Mouse (Mus musculus): ENCODE measurements around the gene Slc12a9. TPM values are rescaled to one million over a fixed set of nuclear protein-coding genes. Genes with fewer than 3 reads are reported as not detected.

Gene Slc12a9
- polyA plus RNA-seq, 1 experiment from 2014 or later: 6.2 TPM

DNA sequence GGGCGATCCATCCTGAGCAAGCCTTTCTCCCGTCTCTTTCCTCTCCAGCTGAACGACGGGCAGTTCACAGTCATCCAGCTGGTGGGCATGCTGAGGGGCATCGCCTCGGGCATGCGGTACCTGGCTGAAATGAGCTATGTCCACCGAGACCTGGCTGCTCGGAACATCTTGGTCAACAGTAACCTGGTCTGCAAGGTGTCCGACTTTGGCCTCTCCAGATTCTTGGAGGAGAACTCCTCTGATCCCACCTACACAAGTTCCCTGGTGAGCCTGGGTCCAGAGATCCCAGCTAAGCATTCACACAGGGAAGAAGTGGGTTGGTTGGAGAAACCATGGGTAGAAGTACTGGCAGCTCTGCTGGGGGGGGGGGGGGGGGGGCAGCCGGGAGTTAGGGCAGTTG, 36.3 kb upstream of the Slc12a9 start:
- H3K36me3 ChIP-seq (ENCODE audit: control insufficient read depth, insufficient read depth, low read length): peaks cover 91% of the 10 kb centered on the region
- no peaks in the 10 kb centered on the region for H3K4me1 ChIP-seq (ENCODE audit: control insufficient read depth, insufficient read depth, low read length)
- no peak overlapping the region for H3K4me2 ChIP-seq (ENCODE audit: low read length)
- H3K9ac ChIP-seq (ENCODE audit: low read length): no peak overlapping the region
- no peaks in the 10 kb centered on the region for H3K9me3 ChIP-seq (replicated peaks; ENCODE audit: control insufficient read depth, low read length)
- WGBS: 97% methylated on average over 10 of the region's 11 CpGs
- ATAC-seq (no peak), DNase-seq (ENCODE audit: low spot score) (no peak)
- H3K4me3 ChIP-seq (ENCODE audit: low read depth, low read length): no peak overlapping the region
- no peak overlapping the region for H3K27ac ChIP-seq (ENCODE audit: low read depth, low read length)
- H3K27me3 ChIP-seq (replicated peaks; ENCODE audit: control insufficient read depth, insufficient read depth, low read length): no peaks in the 10 kb centered on the region

DNA sequence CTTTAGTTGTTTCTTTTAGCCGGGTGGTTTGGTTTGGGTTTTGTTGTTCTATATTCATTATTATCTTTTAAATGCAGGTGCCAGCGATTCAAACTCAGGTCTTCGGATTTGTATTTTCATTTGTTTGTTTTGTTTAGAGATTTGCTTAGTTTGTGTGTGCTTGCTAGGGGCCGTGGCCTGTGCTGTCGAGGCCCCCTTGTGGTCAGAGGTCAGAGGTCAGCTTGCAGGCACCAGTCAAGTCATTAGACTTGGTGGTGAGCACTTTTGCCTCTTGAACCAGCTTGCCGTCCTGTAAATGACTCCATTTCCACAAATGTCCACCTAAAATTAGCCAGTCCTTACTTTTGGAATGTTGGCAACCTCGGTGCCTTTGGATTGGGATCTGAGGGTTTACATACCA, 25.0 kb upstream of the Slc12a9 start:
- WGBS: 47% methylated on average over 7 of the region's 7 CpGs
- H3K36me3 ChIP-seq (ENCODE audit: control insufficient read depth, insufficient read depth, low read length): peaks cover 77% of the 10 kb centered on the region
- ATAC-seq: no peak
- DNase-seq (ENCODE audit: low spot score): no peak
- H3K4me3 ChIP-seq (ENCODE audit: low read depth, low read length): no peak overlapping the region
- no peak overlapping the region for H3K4me2 ChIP-seq (ENCODE audit: low read length)
- H3K27me3 ChIP-seq (replicated peaks; ENCODE audit: control insufficient read depth, insufficient read depth, low read length): no peaks in the 10 kb centered on the region
- no peaks in the 10 kb centered on the region for H3K4me1 ChIP-seq (ENCODE audit: control insufficient read depth, insufficient read depth, low read length)
- H3K27ac ChIP-seq (ENCODE audit: low read depth, low read length): no peak overlapping the region
- no peak overlapping the region for H3K9ac ChIP-seq (ENCODE audit: low read length)
- no peaks in the 10 kb centered on the region for H3K9me3 ChIP-seq (replicated peaks; ENCODE audit: control insufficient read depth, low read length)

DNA sequence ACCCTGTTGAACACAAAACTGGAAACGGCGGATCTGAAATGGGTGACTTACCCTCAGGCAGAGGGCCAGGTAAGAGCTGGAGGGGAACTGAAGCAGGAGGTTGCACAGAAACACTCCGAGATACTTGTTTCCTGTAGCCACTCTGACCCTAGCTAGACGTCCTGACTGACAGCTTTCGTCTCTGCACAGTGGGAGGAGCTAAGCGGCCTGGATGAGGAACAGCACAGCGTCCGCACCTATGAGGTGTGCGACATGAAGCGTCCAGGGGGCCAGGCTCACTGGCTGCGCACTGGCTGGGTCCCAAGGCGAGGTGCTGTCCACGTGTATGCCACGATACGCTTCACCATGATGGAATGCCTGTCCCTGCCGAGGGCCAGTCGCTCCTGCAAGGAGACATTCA, 20.7 kb upstream of the Slc12a9 start:
- DNase-seq (ENCODE audit: low spot score): no peak
- peaks cover 14% of the 10 kb centered on the region for H3K4me1 ChIP-seq (ENCODE audit: control insufficient read depth, insufficient read depth, low read length)
- no peaks in the 10 kb centered on the region for H3K27me3 ChIP-seq (replicated peaks; ENCODE audit: control insufficient read depth, insufficient read depth, low read length)
- no peak overlapping the region for H3K4me2 ChIP-seq (ENCODE audit: low read length)
- H3K9ac ChIP-seq (ENCODE audit: low read length): no peak overlapping the region
- H3K9me3 ChIP-seq (replicated peaks; ENCODE audit: control insufficient read depth, low read length): no peaks in the 10 kb centered on the region
- no peak overlapping the region for H3K27ac ChIP-seq (ENCODE audit: low read depth, low read length)
- no peak overlapping the region for H3K4me3 ChIP-seq (ENCODE audit: low read depth, low read length)
- 84% methylated on average over 17 of the region's 17 CpGs for WGBS
- ATAC-seq: no peak
- peaks cover 39% of the 10 kb centered on the region for H3K36me3 ChIP-seq (ENCODE audit: control insufficient read depth, insufficient read depth, low read length)

DNA sequence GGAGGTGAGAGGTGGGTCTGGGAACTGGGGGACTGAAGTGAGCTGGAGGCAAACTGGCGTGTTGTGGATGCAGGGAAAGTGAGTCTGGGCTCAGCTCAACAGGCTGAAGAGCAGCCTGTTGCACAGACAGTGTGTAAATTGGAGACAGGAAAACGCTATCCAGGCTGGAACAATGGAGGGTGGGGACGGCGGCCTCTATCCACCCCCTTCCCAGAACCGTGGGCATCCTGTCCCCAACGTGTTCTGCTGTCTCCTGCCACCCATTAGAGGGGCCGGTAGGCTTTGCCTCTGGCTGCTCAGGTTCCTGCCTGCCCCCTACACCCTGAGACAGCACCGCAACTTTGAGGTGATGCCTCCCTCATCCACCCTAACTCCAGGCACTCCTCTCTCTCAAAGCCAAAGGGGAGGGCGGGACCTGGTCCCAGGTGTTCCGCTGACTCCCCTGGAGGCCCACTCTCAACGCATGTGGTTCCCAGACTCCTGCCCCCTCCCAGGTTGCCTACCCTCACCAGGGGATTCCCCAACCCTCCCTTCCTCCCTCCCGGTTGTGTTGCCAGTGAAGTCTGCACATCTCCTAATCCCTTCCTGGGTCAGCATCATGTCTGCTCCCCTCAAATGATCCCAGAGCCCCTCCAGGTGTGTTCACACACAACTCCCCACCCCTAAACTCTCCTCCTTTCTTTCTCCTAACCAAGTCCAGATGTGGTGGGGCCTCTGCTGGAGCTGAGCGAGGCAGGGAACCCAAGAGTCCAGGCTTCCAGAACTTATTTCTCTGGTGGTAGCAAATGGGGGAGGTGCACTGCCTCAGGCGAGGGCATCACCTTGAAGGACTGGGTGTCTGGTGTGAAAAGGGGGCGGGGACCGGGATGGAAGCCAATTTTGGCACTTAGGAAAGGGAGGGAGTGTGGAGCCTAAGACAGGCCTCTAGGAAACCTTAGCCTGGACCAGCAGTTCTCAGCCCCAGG, 18.9 kb upstream of the Slc12a9 start:
- Histone ChIP-seq H3K9ac (ENCODE audit: low read length) (peak overlapping the region; percentile 79), H3K9me3 (replicated peaks; ENCODE audit: control insufficient read depth, low read length) (no peaks in the 10 kb centered on the region), H3K4me3 (ENCODE audit: low read depth, low read length) (peak overlapping the region; percentile 68), H3K36me3 (ENCODE audit: control insufficient read depth, insufficient read depth, low read length) (peaks cover 26% of the 10 kb centered on the region), H3K4me1 (ENCODE audit: control insufficient read depth, insufficient read depth, low read length) (peaks cover 16% of the 10 kb centered on the region), H3K27ac (ENCODE audit: low read depth, low read length) (no peak overlapping the region), H3K4me2 (ENCODE audit: low read length) (peak overlapping the region; percentile 93), H3K27me3 (replicated peaks; ENCODE audit: control insufficient read depth, insufficient read depth, low read length) (0 out of 2 replicates have a peak, but pooled peaks cover 2% of the 10 kb centered on the region)
- 20% methylated on average over 16 of the region's 16 CpGs for WGBS
- no peak for DNase-seq (ENCODE audit: low spot score)
- no peak for ATAC-seq

DNA sequence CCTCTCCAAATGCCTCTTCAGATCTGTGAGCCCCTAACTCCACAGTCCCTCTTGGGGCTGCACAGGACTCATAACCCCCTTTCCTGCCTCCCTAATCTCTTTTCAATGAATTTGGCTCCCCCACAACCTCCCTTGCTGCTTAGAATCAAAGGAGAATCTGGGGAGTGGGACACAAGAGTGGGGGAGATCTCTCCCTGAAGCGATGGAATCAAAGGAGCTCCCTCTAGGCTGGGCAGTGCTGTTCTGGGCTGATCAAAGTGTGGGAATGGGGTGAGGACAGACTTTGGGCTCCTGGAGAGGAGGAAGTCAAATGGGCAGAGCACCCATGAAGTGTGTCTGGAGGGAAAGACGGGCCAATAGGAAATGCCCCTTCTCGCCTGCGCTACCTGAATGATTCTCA, 18.0 kb upstream of the Slc12a9 start:
- Histone ChIP-seq H3K4me3 (ENCODE audit: low read depth, low read length) (peak overlapping the region; percentile 68), H3K36me3 (ENCODE audit: control insufficient read depth, insufficient read depth, low read length) (peaks cover 21% of the 10 kb centered on the region), H3K27me3 (replicated peaks; ENCODE audit: control insufficient read depth, insufficient read depth, low read length) (0 out of 2 replicates have a peak, but pooled peaks cover 2% of the 10 kb centered on the region), H3K9ac (ENCODE audit: low read length) (peak overlapping the region; percentile 79; the same call in 1 of the 2 replicates), H3K9me3 (replicated peaks; ENCODE audit: control insufficient read depth, low read length) (no peaks in the 10 kb centered on the region), H3K4me2 (ENCODE audit: low read length) (peak overlapping the region; percentile 93), H3K27ac (ENCODE audit: low read depth, low read length) (no peak overlapping the region), H3K4me1 (ENCODE audit: control insufficient read depth, insufficient read depth, low read length) (peaks cover 16% of the 10 kb centered on the region)
- ATAC-seq (no peak), DNase-seq (ENCODE audit: low spot score) (no peak)
- WGBS: 11% methylated on average over 4 of the region's 4 CpGs

DNA sequence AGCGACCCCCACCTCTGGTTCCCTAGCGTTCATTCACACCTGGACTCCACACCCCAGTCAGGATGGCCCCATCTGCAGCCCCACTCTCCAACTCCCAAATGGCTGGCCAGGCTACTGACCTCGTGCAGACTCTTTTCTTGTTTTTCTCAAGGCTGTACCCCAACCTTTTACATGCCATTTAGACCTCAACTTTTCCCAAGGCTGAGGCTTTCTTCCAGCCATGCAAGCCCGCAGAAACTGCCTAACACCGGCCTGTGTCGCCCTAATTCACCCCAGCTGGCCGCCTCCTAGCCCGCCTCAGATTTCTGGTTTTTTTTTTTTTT, 17.6 kb upstream of the Slc12a9 start:
- no peaks in the 10 kb centered on the region for H3K9me3 ChIP-seq (replicated peaks; ENCODE audit: control insufficient read depth, low read length)
- peak overlapping the region; percentile 79 for H3K9ac ChIP-seq (ENCODE audit: low read length)
- no peak for ATAC-seq
- H3K27me3 ChIP-seq (replicated peaks; ENCODE audit: control insufficient read depth, insufficient read depth, low read length): 0 out of 2 replicates have a peak, but pooled peaks cover 2% of the 10 kb centered on the region
- peaks cover 16% of the 10 kb centered on the region for H3K4me1 ChIP-seq (ENCODE audit: control insufficient read depth, insufficient read depth, low read length)
- WGBS: 0% methylated on average over 8 of the region's 8 CpGs
- H3K27ac ChIP-seq (ENCODE audit: low read depth, low read length): peak overlapping the region; percentile 72; the same call in 1 of the 2 replicates
- H3K4me2 ChIP-seq (ENCODE audit: low read length): peak overlapping the region; percentile 93
- peak overlapping the region; percentile 68 for H3K4me3 ChIP-seq (ENCODE audit: low read depth, low read length)
- DNase-seq (ENCODE audit: low spot score): no peak
- peaks cover 17% of the 10 kb centered on the region for H3K36me3 ChIP-seq (ENCODE audit: control insufficient read depth, insufficient read depth, low read length)

DNA sequence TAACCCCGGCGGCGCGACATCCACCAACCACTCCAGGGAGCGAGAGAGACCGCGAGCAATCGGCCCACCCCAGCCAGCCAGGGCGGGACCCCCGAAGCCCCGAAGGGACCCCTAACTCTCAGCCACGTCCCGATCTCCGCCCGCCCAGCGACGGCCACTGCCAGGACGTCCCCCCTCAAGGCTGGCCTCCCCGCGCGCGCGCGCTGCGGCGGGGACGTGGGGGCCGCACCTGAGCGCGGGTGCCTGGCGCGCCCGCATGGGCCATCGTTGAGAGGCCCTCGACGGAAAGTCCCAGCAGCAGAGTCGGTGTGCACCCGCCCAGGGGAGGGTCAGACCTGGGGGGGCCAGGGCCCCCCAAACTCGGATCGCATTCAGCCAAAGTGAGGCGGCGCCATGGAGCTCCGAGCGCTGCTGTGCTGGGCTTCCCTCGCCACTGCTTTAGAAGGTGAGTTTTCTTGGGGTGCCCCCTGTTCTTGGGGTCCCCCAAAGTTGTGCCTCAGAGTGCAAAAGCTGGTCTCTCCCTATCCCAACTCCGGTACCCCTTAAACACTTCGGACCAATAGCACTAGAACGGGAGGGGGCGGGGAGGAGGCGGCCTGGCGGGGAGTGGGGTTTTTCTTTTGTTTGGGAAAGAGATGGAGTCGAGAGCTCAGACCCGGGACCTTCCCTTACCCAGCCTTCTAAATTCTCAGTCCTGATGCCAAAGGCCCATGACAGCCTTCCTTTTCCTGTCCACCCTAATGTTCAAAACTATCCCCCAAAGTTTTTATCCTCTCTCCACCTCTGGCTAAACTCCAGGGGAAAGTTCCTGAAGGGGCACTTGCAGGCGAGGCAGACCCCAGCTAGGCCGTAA, 17.0 kb upstream of the Slc12a9 start:
- H3K27ac ChIP-seq (ENCODE audit: low read depth, low read length): peak overlapping the region; percentile 72
- peak; percentile 22 for DNase-seq (ENCODE audit: low spot score)
- ATAC-seq: peak; percentile 69
- H3K4me3 ChIP-seq (ENCODE audit: low read depth, low read length): peak overlapping the region; percentile 68
- peak overlapping the region; percentile 93 for H3K4me2 ChIP-seq (ENCODE audit: low read length)
- H3K9me3 ChIP-seq (replicated peaks; ENCODE audit: control insufficient read depth, low read length): no peaks in the 10 kb centered on the region
- H3K36me3 ChIP-seq (ENCODE audit: control insufficient read depth, insufficient read depth, low read length): peaks cover 12% of the 10 kb centered on the region
- under 1% methylated on average over 55 of the region's 55 CpGs for whole genome bisulfite sequencing
- H3K4me1 ChIP-seq (ENCODE audit: control insufficient read depth, insufficient read depth, low read length): peaks cover 16% of the 10 kb centered on the region
- H3K9ac ChIP-seq (ENCODE audit: low read length): peak overlapping the region; percentile 79
- 0 out of 2 replicates have a peak, but pooled peaks cover 2% of the 10 kb centered on the region for H3K27me3 ChIP-seq (replicated peaks; ENCODE audit: control insufficient read depth, insufficient read depth, low read length)

DNA sequence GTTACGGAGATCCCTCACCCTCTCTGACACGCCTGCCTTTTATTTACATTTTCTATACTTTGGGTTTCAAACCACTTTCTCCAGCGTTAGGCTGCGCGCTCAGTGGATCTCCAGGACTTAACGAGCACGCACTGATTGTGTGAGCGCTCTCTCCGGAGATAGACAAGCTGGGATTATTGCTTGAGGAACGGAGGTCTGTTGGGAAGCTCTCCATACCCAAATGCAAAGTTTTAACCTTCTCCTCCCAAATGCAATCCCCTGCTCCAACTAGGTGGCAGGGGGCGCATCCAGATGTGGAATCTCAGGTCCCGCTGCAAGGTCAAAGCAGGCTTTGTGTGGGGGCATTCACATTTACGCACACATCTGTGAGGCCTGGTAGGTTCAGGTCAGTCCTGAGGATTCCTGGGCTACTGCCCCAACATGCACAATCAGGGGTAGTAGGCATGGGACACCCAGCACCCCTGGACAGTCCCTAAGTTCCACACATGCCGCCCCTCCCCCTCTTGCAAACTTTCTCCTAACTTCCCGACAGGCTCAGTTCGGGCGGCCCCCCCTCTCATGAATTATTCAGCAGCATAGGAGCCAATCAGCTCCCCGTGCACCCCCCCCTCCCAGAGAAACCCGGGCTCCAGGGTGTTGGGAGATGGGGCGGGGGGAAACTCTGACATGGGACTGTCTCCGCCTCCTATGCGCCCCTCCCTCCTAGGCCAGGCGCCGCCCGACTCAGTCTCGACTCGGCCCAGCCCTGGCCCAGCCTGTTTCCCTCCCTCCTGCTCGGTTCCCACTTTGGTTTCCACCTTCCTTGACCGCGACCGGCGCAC, 16.2 kb upstream of the Slc12a9 start, which contains the start of gene Ephb4:
Gene Ephb4, plus strand, starts transcription at position 726 of the 821 bp plus-strand sequence.
- peaks cover 16% of the 10 kb centered on the region for H3K4me1 ChIP-seq (ENCODE audit: control insufficient read depth, insufficient read depth, low read length)
- ATAC-seq: peak; percentile 93
- peak within 1 kb of the TSS; percentile 79 for H3K9ac ChIP-seq (ENCODE audit: low read length)
- no peaks in the 10 kb centered on the region for H3K9me3 ChIP-seq (replicated peaks; ENCODE audit: control insufficient read depth, low read length)
- peak within 1 kb of the TSS; percentile 93 for H3K4me2 ChIP-seq (ENCODE audit: low read length)
- 0 out of 2 replicates have a peak, but pooled peaks cover 2% of the 10 kb centered on the region for H3K27me3 ChIP-seq (replicated peaks; ENCODE audit: control insufficient read depth, insufficient read depth, low read length)
- DNase-seq (ENCODE audit: low spot score): peak; percentile 92
- WGBS: 1% methylated on average over 27 of the region's 32 CpGs
- peaks cover 6% of the 10 kb centered on the region for H3K36me3 ChIP-seq (ENCODE audit: control insufficient read depth, insufficient read depth, low read length)
- H3K27ac ChIP-seq (ENCODE audit: low read depth, low read length): peak within 1 kb of the TSS; percentile 72
- H3K4me3 ChIP-seq (ENCODE audit: low read depth, low read length): peak within 1 kb of the TSS; percentile 68

Measured in forebrain, embryonic 14.5 days (tissue).